Mouse (Mus musculus) gastrocnemius, postnatal 10 days (tissue): Measurements from ENCODE around the gene Gbp6. TPM values are rescaled to one million over a fixed set of nuclear protein-coding genes. Genes with fewer than 3 reads are reported as not detected.
"Not testable (repeated sequence)": the region's sequence is repeated elsewhere in the genome, so short reads cannot be mapped to it uniquely, and the experiment has no call there.

Experiments used
- DNase-seq: peaks from one replicate; pipeline ENCODE4 v3.0.0; 2021; ENCODE audit warnings: mixed read lengths
- long read RNA-seq, 2 experiments: library from polyadenylated mRNA; stranded (forward); transcript quantifications; one replicate each; pipeline ENCODE4 v2.0.0; 2021
- total RNA-seq, 2 experiments: library from RNA; stranded (reverse); gene quantifications; 2 replicates each; pipeline ENCODE4 v1.2.3; 2021

The Gbp6 gene
- 1 to 10 TPM; 1.1 to 1.6 TPM for total RNA-seq
- long read RNA-seq, experiment 1, partial matches to known transcripts: 1 of 1 reads
- long read RNA-seq, experiment 1, other reads (novel, unspliced or antisense): 0 of 1 reads
- long read RNA-seq, experiment 2, partial matches to known transcripts: 0 of 2 reads
- long read RNA-seq, experiment 2, other reads (novel, unspliced or antisense): 0 of 2 reads

GRCm38 (mm10) chr5:105293226-105294165 lies at the start of gene Gbp6, which contains the start of gene Gm43302:
Gbp6 (minus strand) TSS chr5:105293698.
Gm43302 (minus strand) TSS chr5:105293695.
- not testable (repeated sequence) for DNase-seq

GRCm38 (mm10) chr5:105341281-105341680 lies 47.8 kb upstream of the Gbp6 start:
- DNase-seq: no peak

- no peak for DNase-seq
These were observed 29.0 kb upstream of the Gbp6 start for GRCm38 (mm10) chr5:105322543-105322942.

DNA sequence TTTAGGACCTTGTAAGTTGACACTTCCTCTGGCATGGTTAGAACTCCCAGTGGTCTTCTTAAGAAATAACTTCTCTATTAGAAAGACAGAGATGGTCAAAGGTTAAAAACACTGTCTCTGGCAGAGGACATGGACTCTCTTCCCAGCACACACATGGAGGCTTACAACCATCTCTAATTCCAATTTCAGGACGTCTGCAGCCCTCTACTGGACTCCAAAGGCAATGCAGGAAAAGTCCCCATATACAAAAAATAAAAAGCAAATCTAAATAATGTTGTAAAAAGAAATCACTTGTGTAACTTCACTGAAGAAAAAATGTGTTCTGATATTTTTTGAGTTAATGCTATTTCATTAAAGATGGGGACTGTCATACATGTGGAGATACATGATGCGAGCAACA lies 17.4 kb upstream of the Gbp6 start:
- DNase-seq: no peak

GRCm38 (mm10) chr5:105309148-105309547 lies 15.7 kb upstream of the Gbp6 start:
- not testable (repeated sequence) for DNase-seq

DNA sequence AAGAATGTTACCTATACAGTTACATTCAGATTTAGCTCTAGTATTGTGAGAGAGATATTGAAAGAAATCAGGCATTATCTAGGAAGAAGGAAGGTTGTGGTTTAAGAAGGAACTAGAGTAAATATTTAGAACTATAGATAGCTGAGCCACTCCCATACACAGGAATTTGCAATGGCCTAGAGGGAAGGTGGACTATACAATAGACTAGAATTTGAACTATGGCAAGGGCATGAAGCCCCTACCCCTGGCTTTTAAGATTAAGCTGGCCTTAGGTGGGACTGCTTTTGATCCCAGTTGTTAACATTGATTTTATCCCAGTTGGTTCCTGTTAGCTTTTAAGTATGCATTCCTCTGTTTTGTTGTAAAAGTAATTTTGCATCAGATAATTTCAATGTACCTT lies 13.4 kb upstream of the Gbp6 start:
- not testable (repeated sequence) for DNase-seq

GRCm38 (mm10) chr5:105306159-105306581 lies 12.7 kb upstream of the Gbp6 start:
- no peak for DNase-seq

GRCm38 (mm10) chr5:105305671-105306070 lies 12.2 kb upstream of the Gbp6 start:
- not testable (repeated sequence) for DNase-seq

DNA sequence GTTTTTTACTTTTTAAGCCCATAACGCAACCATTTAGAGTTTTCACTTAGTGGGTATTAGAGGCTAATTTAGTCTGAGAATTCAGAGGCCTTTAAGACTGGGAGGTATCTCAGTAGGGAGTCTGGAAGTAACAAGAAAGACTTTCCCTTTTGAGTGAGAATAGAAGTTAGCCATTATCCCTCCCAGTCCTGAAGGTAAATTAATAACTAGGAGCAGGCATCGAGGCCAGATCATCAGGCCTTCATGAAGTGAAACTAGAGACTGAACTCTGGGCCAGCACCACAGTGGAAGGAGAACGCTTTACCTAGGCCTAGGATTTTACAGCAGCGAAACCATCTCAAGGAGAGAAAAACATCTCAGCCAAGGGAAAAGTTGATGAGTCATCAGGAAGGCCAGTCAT lies 8.5 kb upstream of the Gbp6 start:
- no peak for DNase-seq

DNA sequence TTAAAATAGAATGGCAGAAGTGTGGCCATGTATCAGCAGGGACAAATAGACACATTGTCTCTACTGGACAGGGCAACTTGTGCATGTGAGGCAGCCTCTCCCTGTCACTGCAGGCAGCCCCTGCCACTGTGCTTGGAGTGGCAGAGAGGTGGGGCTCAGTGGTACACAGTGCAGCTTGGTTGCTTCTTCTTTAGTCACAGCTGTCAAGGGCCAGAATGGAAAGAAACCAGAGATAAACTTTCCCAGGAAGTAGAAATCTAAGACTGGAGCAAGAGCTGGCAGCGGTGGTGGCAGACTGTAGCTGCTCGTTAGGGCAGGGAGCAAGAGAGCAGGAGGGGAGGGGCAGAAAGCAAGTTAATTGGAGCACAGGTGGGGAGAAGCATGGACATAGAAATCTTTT lies 8.0 kb upstream of the Gbp6 start:
- no peak for DNase-seq

- no peak for DNase-seq
These were observed 2.2 kb upstream of the Gbp6 start for GRCm38 (mm10) chr5:105295746-105296145.

GRCm38 (mm10) chr5:105292492-105292891 lies 1.0 kb downstream of the Gbp6 start:
- DNase-seq: no peak

DNA sequence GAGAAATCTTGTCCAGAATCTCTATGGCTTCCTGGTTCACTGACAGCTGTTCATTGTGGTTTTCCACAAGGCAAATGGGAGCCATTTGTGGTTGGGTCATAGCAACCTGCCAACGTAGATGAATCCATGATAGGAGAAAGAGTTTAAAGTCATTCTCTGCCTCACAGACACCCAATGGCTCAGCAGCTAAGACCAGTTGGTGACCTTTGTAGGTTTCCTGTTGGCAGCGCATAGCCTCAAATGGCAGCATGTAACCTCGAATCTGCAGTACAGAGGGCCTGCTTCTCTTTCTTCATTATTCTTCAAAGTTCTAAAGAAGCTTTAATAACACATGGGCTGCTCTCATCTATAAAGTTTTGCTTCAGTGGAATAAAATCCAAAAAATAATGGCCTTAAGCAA lies 2.6 kb downstream of the Gbp6 start:
- not testable (repeated sequence) for DNase-seq

DNA sequence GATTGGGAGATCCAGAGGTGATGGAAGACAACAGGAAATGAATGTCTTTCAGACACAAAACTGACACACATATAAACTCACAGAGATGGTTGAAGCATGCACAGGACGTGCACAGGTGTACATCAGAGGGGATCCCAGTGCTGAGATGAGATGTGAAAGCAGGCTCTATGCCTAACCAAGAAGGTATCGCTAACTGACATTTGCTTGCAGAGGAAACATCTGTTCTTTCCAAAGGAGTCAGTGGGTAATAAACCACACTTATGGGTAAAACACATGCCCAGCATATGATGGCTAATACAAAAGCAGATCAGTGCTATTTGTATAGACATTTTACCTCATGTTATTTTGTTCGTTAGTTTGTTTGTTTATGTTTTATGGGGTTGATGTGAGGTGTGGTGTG lies 32.8 kb downstream of the Gbp6 start:
- DNase-seq: not testable (repeated sequence)

DNA sequence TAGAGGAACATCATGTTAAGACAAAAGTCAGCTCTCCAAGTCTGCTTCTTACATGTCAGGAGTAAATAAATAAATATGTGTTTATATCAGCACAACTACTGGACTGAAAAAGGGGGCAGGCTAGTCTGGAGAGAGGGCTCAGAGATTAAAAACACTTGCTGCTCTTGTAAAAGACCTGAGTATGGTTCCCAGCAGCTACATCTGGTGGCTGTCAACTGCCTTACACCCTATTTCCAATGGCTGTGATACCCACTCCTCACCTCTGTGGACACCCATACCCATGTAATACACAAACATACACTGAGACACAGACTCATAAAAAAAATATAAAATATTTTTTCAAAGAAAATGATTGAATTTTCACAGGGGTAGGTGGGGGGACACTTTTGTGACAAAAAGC lies 41.0 kb downstream of the Gbp6 start:
- no peak for DNase-seq

DNA sequence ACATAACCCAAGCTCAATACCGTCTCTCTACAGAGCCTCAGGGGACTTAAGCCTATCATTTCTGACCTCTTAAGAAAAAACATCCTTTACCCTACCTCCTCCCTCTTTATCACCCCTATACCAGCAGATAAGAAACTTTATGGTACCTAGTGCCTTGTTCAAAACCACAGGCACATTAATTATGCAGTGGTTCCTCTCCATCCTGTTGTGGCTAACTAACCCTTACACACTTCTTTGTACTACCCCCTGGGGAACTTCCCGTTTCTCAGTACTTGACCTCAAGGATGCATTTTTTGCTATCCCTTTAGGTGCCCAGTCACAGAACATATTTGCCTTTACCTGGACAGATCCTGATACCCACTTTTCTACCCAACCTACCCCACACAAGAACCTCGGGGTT lies 48.8 kb downstream of the Gbp6 start:
- DNase-seq: not testable (repeated sequence)

GRCm38 (mm10) chr5:105240982-105241381 lies 52.5 kb downstream of the Gbp6 start:
- peak; percentile 5 for DNase-seq

- DNase-seq: peak; percentile 6
These were observed 53.9 kb downstream of the Gbp6 start, which contains the start of gene Gbp10 for GRCm38 (mm10) chr5:105239483-105240047. Gbp10 (minus strand) TSS chr5:105239533.

GRCm38 (mm10) chr5:105238402-105238801 lies 55.1 kb downstream of the Gbp6 start:
- not testable (repeated sequence) for DNase-seq

DNA sequence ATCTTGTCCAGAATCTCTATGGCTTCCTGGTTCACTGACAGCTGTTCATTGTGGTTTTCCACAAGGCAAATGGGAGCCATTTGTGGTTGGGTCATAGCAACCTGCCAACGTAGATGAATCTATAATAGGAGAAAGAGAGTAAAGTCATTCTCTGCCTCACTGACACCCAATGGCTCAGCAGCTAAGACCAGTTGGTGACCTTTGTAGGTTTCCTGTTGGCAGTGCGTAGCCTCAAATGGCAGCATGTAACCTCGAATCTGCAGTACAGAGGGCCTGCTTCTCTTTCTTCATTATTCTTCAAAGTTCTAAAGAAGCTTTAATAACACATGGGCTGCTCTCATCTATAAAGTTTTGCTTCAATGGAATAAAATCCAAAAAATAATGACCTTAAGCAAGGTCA lies 57.5 kb downstream of the Gbp6 start:
- not testable (repeated sequence) for DNase-seq
